Mouse (Mus musculus): ENCODE measurements around the gene Slc25a21. TPM values are rescaled to one million over a fixed set of nuclear protein-coding genes. Genes with fewer than 3 reads are reported as not detected.

Slc25a21 gene
- polyA plus RNA-seq, 1 experiment from 2014 or later, result 0.19 TPM

DNA sequence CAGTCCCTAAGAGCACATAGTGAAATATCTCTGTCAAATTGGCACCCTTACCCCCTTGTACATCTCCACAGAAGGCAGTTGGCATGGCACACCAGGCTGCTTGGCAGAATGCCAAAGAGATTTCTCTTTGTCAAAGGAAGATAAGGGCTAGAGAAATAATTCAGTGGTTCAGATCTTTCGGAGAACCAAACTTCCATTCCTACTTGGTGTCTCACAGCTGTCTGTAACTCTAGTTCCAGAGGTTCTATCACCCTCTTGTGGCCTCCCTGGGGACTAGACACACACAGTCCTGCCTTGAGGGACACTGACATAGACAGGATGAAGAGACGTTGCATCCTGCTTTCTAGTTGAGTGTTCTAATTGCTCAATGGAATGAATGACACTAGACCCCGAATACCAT, 2.7 kb downstream of the Slc25a21 start:
- H3K4me3 ChIP-seq (ENCODE audit: low read depth, low read length), result no peak overlapping the region
- DNase-seq (ENCODE audit: low spot score), result no peak
- peaks cover 18% of the 10 kb centered on the region; the same call in 1 of the 2 replicates for H3K27me3 ChIP-seq (replicated peaks; ENCODE audit: control insufficient read depth, insufficient read depth, low read length)
- no peaks in the 10 kb centered on the region for H3K36me3 ChIP-seq (ENCODE audit: control insufficient read depth, insufficient read depth, low read length)
- no peaks in the 10 kb centered on the region for H3K9me3 ChIP-seq (ENCODE audit: control insufficient read depth, low read length)
- WGBS, result 35% methylated on average over 3 of the region's 3 CpGs
- no peak overlapping the region for H3K27ac ChIP-seq (ENCODE audit: low read depth)
- no peak overlapping the region for H3K4me2 ChIP-seq (ENCODE audit: low read length)
- H3K4me1 ChIP-seq (replicated peaks; ENCODE audit: control insufficient read depth, insufficient read depth, low read length), result no peaks in the 10 kb centered on the region
- no peak for ATAC-seq (replicated peaks; ENCODE audit: low FRiP score, low TSS enrichment, low read depth)
- H3K9ac ChIP-seq (ENCODE audit: low read length), result no peak overlapping the region

DNA sequence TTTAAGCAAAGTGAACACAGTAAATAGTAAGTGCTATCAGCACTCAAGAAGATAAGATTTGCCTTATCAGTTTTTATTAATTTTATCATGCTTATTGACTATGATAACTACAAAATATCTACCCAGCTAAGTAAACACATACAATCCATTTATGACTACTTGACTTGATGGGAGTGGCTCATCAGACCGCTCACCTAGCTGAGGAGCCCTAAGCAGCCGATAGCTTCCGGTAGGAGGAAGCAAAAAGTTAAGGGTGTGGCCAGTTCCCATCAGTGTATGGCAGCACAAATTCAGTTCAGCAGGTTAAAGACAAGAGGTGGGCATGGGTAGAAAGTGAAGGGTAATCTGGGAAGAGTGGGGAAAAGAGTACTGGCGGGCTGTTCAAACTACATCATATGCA, 10.2 kb downstream of the Slc25a21 start:
- Histone ChIP-seq H3K36me3 (ENCODE audit: control insufficient read depth, insufficient read depth, low read length) (no peaks in the 10 kb centered on the region), H3K9me3 (ENCODE audit: control insufficient read depth, low read length) (no peaks in the 10 kb centered on the region), H3K4me1 (replicated peaks; ENCODE audit: control insufficient read depth, insufficient read depth, low read length) (no peaks in the 10 kb centered on the region), H3K9ac (ENCODE audit: low read length) (no peak overlapping the region), H3K4me3 (ENCODE audit: low read depth, low read length) (no peak overlapping the region), H3K27me3 (replicated peaks; ENCODE audit: control insufficient read depth, insufficient read depth, low read length) (peaks cover 4% of the 10 kb centered on the region; the same call in 1 of the 2 replicates), H3K4me2 (ENCODE audit: low read length) (no peak overlapping the region), H3K27ac (ENCODE audit: low read depth) (no peak overlapping the region)
- ATAC-seq (replicated peaks; ENCODE audit: low FRiP score, low TSS enrichment, low read depth) (0 out of 2 replicates have a peak, but pooled peaks have one; percentile 60), DNase-seq (ENCODE audit: low spot score) (no peak)
- 66% methylated on average over 4 of the region's 4 CpGs for WGBS

DNA sequence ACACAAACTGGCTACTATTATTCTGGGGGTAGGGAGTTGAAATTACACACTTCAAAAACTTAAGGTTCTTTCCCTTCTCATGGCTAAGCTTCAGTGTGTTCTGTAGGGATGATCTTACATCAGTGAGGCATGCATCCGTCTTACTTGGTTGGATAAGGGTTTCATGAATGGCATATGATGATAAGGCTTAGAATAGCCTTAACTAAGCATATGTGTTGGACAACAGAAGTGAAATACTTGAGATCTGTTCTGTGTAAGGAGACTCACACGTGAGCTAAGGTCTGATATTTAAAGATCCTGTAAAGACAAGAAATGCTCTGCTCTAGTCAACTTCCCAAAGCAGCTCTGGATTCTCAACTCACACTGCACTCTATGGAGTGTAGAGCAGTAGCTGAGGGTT, 11.1 kb downstream of the Slc25a21 start:
- no peak overlapping the region for H3K4me3 ChIP-seq (ENCODE audit: low read depth, low read length)
- H3K9ac ChIP-seq (ENCODE audit: low read length), result no peak overlapping the region
- no peaks in the 10 kb centered on the region for H3K9me3 ChIP-seq (ENCODE audit: control insufficient read depth, low read length)
- WGBS, result 79% methylated on average over 2 of the region's 2 CpGs
- DNase-seq (ENCODE audit: low spot score) (no peak), ATAC-seq (replicated peaks; ENCODE audit: low FRiP score, low TSS enrichment, low read depth) (no peak)
- H3K36me3 ChIP-seq (ENCODE audit: control insufficient read depth, insufficient read depth, low read length), result no peaks in the 10 kb centered on the region
- H3K27me3 ChIP-seq (replicated peaks; ENCODE audit: control insufficient read depth, insufficient read depth, low read length), result peaks cover 4% of the 10 kb centered on the region; the same call in 1 of the 2 replicates
- H3K4me2 ChIP-seq (ENCODE audit: low read length), result no peak overlapping the region
- no peaks in the 10 kb centered on the region for H3K4me1 ChIP-seq (replicated peaks; ENCODE audit: control insufficient read depth, insufficient read depth, low read length)
- H3K27ac ChIP-seq (ENCODE audit: low read depth), result no peak overlapping the region

DNA sequence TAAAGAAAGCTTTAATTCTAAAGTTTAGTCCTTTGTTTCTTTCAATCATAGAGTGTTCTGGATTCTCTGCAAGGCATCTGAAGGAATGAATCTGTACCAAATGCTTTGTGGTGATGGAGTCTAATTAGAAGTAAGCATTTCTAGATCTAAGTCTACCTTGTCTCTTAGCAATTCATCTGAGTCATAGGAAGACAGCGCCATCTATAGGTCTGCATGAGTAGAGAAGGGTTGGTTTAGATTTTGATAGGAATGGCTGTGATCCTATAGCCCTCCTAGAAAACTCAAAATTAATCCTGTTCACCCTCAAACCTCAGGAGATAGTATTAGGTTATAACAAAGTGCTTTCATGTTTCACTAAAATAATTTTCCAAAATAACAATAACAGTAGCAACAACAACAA, 11.8 kb downstream of the Slc25a21 start:
- no peaks in the 10 kb centered on the region for H3K36me3 ChIP-seq (ENCODE audit: control insufficient read depth, insufficient read depth, low read length)
- H3K4me3 ChIP-seq (ENCODE audit: low read depth, low read length), result no peak overlapping the region
- no peak overlapping the region for H3K4me2 ChIP-seq (ENCODE audit: low read length)
- no peaks in the 10 kb centered on the region for H3K4me1 ChIP-seq (replicated peaks; ENCODE audit: control insufficient read depth, insufficient read depth, low read length)
- no peaks in the 10 kb centered on the region for H3K9me3 ChIP-seq (ENCODE audit: control insufficient read depth, low read length)
- no peak overlapping the region for H3K27ac ChIP-seq (ENCODE audit: low read depth)
- WGBS, result 2% methylated on average over 1 of the region's 1 CpGs
- H3K9ac ChIP-seq (ENCODE audit: low read length), result no peak overlapping the region
- ATAC-seq (replicated peaks; ENCODE audit: low FRiP score, low TSS enrichment, low read depth), result no peak
- DNase-seq (ENCODE audit: low spot score), result no peak
- peaks cover 4% of the 10 kb centered on the region; the same call in 1 of the 2 replicates for H3K27me3 ChIP-seq (replicated peaks; ENCODE audit: control insufficient read depth, insufficient read depth, low read length)

DNA sequence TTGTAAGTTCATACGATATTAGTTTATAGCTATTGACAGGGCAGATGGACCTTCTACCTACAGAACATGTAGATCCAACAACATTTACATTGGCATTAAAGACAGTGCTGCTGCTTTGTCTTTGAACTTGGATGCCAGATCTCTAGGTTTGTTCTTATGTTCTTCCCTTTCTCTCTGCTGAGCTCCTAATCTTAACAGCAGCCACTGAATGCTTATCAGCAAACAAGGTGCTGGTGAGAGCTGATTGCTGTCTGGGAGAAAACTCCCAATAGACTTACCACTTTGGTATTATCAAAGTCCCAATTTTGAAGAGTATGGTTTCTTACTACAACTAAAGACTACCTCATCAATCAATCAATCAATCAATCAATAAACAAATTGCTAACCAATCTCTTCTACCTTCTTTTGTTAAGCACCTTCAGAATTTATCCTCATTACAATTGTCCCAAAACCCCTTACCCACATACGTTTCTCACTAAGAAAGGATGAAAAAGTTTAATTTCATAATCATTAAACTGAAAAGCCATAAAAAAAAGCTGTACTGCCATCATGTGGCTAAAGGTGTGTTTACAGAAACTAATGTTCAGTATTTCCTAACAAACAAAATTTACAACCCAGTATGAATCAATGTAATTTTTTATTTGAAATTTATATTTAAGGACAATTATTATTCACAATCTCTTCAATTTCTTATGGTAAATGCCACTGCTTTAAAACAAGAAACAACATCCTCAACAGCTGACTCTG, 12.7 kb downstream of the Slc25a21 start:
- Histone ChIP-seq H3K27ac (ENCODE audit: low read depth) (no peak overlapping the region), H3K9me3 (ENCODE audit: control insufficient read depth, low read length) (no peaks in the 10 kb centered on the region), H3K27me3 (replicated peaks; ENCODE audit: control insufficient read depth, insufficient read depth, low read length) (peaks cover 4% of the 10 kb centered on the region; the same call in 1 of the 2 replicates), H3K4me2 (ENCODE audit: low read length) (no peak overlapping the region), H3K9ac (ENCODE audit: low read length) (no peak overlapping the region), H3K4me1 (replicated peaks; ENCODE audit: control insufficient read depth, insufficient read depth, low read length) (no peaks in the 10 kb centered on the region), H3K4me3 (ENCODE audit: low read depth, low read length) (no peak overlapping the region), H3K36me3 (ENCODE audit: control insufficient read depth, insufficient read depth, low read length) (no peaks in the 10 kb centered on the region)
- WGBS, result 61% methylated on average over 2 of the region's 2 CpGs
- DNase-seq (ENCODE audit: low spot score) (no peak), ATAC-seq (replicated peaks; ENCODE audit: low FRiP score, low TSS enrichment, low read depth) (no peak)

DNA sequence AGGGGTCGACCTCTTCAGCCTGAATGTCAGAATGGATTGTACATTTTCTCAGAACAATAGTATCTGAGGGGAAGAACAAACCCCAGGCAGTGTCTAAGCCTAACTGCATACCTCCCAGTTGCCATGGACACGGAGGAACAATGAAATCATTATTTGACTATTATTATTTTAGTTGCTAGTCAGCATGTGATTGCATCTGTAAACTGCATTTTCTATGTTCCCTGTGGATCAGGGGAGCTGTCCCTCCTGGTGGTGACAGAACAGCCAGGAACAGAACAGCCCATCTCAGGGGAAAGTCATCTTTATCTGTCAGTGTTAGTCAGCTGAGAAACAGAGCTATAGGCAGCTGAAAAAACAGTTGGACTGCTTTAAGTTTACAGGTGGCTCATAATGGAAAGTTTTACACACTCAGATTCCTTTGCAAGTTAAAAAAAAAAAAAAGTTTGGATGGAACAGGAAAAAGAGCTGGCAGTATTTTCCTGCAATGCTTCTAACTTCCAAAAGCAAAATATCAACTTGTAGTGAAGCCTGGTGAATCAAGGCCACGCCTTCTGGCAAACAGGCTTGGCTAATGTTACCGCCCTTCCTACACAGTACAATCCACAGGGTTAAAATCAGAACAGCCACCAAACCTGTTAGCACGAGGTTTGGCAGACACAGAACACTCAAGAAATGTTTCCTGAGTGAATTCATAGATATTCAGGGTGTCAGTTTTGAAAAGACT, 17.6 kb downstream of the Slc25a21 start:
- Histone ChIP-seq H3K27me3 (replicated peaks; ENCODE audit: control insufficient read depth, insufficient read depth, low read length) (peaks cover 4% of the 10 kb centered on the region; the same call in 1 of the 2 replicates), H3K36me3 (ENCODE audit: control insufficient read depth, insufficient read depth, low read length) (no peaks in the 10 kb centered on the region), H3K9me3 (ENCODE audit: control insufficient read depth, low read length) (no peaks in the 10 kb centered on the region), H3K4me3 (ENCODE audit: low read depth, low read length) (no peak overlapping the region), H3K4me2 (ENCODE audit: low read length) (no peak overlapping the region), H3K9ac (ENCODE audit: low read length) (no peak overlapping the region), H3K27ac (ENCODE audit: low read depth) (no peak overlapping the region), H3K4me1 (replicated peaks; ENCODE audit: control insufficient read depth, insufficient read depth, low read length) (no peaks in the 10 kb centered on the region)
- no peak for DNase-seq (ENCODE audit: low spot score)
- no peak for ATAC-seq (replicated peaks; ENCODE audit: low FRiP score, low TSS enrichment, low read depth)
- 45% methylated on average over 5 of the region's 5 CpGs for WGBS

DNA sequence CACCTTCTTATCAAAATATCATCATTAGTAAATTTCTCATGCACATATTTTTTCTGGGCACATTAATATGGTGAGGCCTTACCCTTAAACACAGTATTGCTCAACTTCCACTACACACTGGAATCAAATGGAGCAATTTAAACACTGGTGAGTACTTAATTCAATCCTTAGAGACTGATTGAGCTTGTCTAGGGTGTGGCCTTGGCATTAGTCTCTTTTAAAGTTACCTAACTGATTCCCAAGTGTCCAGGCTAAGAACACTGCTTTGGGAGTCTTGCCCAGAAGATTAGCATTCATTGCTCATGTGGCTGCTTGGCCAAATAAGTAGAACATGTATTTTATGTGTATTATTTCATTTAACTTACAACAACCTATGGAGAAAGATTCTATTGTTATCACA, 18.5 kb downstream of the Slc25a21 start:
- H3K36me3 ChIP-seq (ENCODE audit: control insufficient read depth, insufficient read depth, low read length), result no peaks in the 10 kb centered on the region
- H3K4me3 ChIP-seq (ENCODE audit: low read depth, low read length), result no peak overlapping the region
- H3K9ac ChIP-seq (ENCODE audit: low read length), result no peak overlapping the region
- no peak for ATAC-seq (replicated peaks; ENCODE audit: low FRiP score, low TSS enrichment, low read depth)
- no peaks in the 10 kb centered on the region for H3K27me3 ChIP-seq (replicated peaks; ENCODE audit: control insufficient read depth, insufficient read depth, low read length)
- H3K9me3 ChIP-seq (ENCODE audit: control insufficient read depth, low read length), result no peaks in the 10 kb centered on the region
- no peaks in the 10 kb centered on the region for H3K4me1 ChIP-seq (replicated peaks; ENCODE audit: control insufficient read depth, insufficient read depth, low read length)
- H3K27ac ChIP-seq (ENCODE audit: low read depth), result no peak overlapping the region
- no peak for DNase-seq (ENCODE audit: low spot score)
- no peak overlapping the region for H3K4me2 ChIP-seq (ENCODE audit: low read length)

DNA sequence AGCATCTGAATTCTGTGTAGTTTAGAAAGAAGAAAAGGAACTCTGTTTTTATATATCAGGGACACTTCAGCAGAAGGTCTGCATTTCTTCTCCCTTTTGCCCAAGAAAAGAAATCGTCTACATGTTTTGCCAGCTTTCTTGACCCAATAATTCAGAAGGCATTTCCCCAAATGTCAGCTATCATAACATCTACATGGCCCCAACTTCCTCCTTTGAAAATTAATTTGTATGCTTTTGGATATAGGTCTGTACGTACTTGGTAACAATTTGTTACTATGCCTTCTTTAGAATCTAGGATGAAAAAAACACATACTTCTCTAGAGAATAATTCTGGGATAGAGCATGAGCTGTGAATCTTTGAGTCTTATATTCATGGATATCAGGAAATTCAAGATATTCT, 34.0 kb downstream of the Slc25a21 start:
- H3K4me3 ChIP-seq (ENCODE audit: low read depth, low read length), result no peak overlapping the region
- no peak overlapping the region for H3K9ac ChIP-seq (ENCODE audit: low read length)
- H3K27ac ChIP-seq (ENCODE audit: low read depth), result no peak overlapping the region
- no peak for ATAC-seq (replicated peaks; ENCODE audit: low FRiP score, low TSS enrichment, low read depth)
- 61% methylated on average over 2 of the region's 2 CpGs for WGBS
- no peaks in the 10 kb centered on the region for H3K27me3 ChIP-seq (replicated peaks; ENCODE audit: control insufficient read depth, insufficient read depth, low read length)
- H3K36me3 ChIP-seq (ENCODE audit: control insufficient read depth, insufficient read depth, low read length), result no peaks in the 10 kb centered on the region
- no peak overlapping the region for H3K4me2 ChIP-seq (ENCODE audit: low read length)
- no peaks in the 10 kb centered on the region for H3K4me1 ChIP-seq (replicated peaks; ENCODE audit: control insufficient read depth, insufficient read depth, low read length)
- H3K9me3 ChIP-seq (ENCODE audit: control insufficient read depth, low read length), result peaks cover 2% of the 10 kb centered on the region; the same call in 1 of the 2 replicates
- no peak for DNase-seq (ENCODE audit: low spot score)

Measured in intestine, embryonic 14.5 days (tissue).